Mouse (Mus musculus): ENCODE measurements around the gene Rorb.

The Rorb gene

DNA sequence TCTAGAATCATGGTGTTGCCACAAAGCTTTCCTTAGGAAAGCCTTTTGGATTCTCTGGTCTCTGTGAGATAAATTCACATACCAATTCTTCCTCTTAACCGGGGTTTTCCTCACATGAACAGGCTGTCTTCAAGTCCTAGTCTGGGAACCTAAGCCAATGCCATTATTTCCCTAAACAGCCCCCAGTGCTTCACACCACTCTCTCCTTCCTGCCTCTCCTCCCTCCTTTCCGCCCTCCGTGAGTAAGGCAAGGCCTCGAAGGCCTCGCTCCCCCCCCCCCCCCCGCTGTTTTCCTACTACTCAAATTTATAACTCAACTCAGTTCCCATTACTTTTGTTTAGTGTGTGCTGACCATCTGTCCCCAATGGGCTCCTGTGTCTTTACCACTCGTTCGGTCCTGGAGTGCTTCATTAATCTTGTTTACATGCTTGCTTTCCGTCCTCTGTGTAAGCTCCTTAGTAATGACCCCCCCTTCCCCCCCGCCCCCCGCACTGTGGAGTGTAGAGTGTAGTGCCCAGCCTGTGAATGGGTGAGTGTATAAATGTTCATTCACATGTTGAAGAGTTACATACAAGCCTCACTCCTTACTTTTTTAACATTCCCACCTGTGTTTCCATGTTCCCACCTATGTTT, 106.9 kb downstream of the Rorb start:
- DNase-seq, result peak; percentile 74

DNA sequence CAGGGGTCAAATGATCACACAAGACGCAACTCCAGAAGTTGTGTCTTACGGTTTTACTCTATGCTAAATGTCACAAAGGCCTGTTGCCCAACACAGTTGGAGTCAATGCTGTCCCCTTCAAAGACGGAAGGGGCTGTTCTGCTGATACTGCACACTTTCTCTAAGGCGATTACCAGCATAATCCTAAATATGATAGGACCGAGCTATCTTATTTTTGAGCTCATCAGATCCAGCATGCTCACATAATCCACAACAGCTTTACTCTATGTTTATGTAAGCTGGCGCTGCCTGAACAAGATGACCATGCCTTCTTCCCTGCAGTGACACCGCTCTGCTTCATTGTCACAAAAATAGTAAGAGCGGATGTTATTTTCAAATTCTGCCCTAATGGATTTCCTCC, 112.0 kb downstream of the Rorb start:
- peak; percentile 72 for DNase-seq

DNA sequence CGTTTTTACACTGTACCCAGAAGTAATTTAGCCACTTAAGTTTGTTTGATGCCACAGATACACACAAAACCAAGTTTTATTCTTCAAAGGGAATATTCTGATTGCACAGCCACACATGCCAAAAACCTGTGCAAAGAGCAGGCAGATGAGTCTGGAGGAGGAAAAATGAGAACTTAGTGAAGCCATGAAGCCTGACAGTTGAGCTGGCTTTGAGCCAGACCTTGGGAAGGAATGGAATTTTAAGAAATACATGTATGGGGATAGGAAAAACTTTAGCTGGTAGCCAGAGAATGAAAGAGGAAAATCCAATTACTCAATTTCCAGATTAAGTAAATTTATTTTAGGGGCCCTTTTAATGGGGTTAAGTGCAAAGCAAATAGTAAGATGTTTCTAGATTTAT, 113.3 kb downstream of the Rorb start:
- DNase-seq, result no peak

DNA sequence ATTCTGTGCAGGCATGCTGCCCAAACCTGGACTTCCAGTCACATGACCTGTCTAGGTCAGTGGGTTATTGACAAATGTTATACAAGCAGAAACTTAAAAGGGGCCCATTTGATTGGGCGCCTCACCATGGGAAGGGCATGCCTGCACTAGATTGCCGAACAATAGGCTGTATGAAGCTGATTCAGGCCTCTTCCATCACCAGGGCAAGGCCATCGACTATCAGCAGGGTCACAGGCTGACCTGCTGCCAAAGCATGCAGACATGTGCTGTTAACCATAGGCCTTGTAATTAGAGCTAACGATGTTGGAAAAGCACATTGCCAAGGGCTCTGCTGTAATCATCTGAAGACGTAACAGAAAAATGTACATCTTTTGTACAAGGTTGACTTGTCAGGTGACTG, 131.0 kb downstream of the Rorb start:
- peak; percentile 49 for DNase-seq

DNA sequence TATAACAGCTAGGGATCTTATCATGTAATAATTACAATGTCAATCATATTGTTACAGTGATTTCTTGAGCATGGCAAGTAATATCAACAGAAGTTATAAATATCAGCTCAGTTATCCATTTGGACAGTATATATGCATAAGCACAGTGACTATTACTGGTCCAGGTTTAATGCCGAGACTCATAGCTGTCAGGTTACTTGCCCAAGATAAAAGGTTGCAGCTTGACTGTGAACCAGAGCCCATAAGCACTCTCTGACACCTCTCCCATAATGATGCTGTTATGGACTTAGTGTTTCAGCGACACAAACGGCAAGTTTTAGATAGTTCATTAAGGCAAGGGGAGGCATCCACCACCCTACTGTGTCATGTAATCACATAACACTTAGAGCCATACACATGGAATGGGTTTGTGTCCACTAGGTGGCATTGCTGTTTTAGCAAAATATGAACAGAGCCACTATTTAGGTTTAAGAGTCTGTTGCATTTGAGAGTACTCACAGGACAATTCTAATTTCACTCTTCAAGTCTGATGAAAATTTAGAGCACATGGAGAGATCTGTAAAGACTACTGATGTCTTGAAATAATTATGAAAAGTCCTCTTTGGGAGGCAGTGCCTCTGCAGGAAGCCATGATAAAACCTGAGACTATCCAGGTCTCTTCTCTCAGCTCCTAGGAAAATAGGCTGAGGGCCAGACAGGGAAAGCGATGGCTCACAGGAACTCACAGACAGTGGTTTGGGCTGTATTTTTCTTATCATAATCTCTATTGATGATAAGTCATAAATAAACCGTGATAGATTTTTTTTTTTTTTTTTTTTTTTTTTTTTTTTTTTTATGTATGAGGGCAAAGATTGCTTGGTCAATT, 136.0 kb downstream of the Rorb start:
- peak; percentile 73 for DNase-seq

DNA sequence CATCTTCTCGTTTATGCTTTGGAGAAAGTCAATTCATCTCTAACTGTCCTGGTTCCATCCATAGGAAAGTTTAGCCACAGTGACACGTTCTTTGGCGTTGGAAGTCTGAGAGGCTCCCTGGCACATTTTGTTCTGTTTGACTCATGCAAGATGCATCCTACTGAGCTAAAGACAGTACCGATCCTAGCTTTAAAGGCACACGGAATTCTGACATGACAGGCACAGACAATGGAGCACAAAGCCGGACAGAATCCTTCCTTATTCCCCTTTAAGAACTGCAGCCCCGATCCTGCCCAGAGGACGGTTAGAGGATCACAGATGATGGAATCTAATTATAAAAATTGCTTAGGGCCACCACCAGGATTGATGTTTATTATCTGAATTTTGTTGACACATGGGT, 141.6 kb downstream of the Rorb start:
- DNase-seq, result peak; percentile 92

DNA sequence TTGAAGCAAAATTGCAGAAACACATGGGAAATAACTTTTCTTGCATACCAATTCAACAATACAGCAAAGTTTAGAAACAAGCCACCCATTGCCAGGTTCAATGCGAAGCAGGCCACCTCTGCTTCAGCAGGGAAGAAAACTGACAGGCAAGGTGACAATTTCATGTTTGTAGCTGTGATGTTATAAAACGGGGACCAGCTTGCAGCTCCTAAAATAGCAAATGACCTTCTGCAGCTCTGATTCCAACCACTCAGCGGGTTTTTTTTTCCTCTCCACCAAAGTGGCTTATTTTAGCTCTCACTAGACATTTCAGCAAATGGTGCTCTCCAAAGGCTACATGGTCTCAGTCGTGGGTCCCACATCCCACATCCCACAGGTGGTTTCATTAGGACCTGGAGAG, 143.7 kb downstream of the Rorb start:
- DNase-seq, result no peak

DNA sequence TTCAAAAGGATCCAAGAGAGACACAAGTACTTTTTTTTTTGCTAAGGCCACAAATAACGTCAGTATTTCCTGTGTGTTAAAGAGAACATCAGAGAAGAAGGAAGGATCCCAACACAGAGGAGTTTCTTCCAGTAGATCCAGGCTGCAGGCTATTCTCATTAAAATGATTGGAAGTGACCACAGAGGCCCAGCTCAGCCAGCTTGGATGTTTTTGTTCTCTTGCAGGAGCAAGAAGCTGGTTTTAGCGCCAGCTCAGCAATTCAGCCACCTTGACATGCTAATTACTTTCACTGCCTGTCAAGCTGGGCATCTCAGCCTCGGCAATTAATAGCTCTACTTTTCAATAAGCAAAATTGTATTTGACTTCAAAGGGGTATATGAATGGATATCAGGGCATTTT, 151.1 kb downstream of the Rorb start:
- DNase-seq, result peak; percentile 49

DNA sequence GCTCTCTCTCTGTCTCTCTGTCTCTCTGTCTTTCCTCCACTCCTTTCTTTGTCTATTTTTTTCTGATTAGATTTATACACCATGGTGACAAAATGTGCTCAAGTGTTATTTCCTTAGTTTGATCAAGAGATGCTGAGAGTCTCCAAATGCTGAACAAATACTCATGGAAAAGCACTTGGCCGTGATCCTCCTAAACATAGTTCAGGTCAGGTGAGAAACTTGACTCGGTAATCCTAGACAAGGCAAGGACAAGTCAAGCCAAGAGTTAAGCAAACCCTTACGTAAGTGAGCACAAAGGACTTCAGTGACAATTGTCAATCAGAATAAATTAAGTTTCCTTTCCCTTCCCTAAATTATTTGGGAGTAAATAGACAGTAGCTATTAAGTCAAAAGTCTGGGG, 158.2 kb downstream of the Rorb start:
- DNase-seq, result no peak

DNA sequence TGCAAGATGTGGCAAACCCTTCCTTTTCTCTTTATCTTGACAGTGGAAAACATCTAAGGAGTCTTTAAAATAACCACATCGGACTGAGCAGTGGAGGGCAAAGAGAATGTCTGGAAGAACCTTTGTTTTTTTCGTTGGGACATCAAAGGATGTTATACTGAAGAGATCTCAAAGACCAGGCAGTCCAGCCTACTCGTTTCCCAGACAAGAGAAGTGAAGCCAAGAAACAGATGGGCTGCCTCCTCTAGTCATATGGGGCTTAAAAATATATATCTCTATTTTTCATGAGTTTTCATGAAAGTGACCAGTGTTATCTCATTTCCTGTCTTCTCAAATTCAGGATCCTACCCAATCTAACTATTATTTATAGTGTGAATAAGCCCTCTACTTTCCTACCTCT, 163.8 kb downstream of the Rorb start:
- no peak for DNase-seq

DNA sequence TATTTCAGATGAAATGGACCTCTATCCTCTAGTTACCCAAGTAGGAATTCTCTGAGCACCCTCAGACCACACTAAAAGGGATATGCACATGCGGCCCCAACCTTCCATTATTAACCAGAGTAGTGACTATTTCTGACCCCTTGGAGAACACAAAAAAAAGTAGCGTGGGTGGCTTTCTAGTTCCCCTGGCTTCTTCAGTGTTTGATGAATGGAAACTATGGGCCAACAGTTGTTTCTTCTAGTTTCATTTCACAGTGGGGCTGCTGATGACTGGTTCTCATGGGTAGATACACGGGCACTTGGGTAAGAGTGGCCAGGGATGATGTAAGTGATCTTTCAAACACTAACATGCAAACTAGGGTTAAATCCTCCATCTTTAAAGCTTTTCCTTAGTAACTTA, 165.7 kb downstream of the Rorb start:
- no peak for DNase-seq

DNA sequence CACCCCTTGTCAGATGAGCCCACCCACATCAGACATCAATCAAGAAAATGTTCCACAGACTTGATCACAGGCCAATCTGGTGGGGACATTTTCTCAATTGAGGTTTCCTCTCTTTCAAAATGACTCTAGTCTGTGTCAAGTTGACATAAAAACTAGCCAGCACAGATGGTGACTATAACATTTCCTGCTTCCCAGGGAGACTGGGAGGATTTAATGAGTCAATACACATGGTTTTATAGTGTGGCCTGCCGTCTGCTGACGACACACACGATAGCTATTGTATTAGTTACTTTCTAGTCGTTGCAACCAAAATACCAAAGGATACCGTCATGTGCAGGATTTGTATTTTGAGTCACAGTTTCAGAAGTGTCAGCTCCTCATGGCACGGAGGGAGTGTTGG, 169.6 kb downstream of the Rorb start:
- DNase-seq, result no peak

DNA sequence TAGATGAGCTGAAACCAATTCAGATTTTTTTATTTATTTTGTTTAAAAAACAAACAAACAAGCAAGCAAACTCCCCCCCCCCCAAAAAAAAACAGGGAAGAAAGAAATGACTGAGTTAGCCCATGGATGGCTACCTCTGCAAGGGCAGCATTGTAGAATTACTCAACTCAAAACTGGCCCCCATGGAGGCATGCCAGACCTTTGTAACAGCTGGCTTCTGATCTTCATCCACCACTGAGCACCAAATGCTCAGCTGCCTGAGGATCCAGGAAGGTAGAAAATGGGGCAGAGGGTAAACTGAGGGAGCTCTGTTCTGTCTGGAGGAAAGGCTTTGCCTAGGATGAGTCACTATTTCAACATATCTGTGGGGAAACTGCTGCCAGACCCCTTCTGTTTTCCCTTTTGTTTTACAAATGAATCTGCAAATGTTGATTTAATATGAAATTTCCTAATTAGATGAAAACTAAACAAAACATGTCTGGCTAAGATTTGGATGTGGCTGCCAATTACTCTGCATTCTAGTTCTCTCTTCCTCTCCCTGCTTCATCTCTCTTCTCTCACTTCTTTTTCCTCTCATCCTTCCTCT, 199.1 kb downstream of the Rorb start:
- no peak for DNase-seq

DNA sequence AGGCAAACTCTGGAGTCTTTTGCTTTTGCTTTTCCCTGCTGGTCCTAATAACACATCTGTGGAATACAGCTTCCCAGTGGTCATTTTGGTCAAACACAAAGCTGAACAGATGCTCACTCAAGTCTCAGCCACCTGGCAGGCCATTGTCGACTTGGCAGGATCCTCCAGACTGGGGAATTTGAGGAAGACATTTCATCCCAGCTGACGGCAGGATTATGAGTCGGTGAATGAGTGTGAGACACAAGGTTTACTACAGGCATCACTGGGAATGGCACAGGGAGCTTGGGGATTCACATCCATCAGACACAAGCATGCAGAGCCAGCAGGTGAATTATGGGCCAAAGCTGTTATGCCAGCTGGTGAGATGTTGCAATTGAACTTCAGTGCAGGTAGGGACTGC, 201.4 kb downstream of the Rorb start:
- no peak for DNase-seq

DNA sequence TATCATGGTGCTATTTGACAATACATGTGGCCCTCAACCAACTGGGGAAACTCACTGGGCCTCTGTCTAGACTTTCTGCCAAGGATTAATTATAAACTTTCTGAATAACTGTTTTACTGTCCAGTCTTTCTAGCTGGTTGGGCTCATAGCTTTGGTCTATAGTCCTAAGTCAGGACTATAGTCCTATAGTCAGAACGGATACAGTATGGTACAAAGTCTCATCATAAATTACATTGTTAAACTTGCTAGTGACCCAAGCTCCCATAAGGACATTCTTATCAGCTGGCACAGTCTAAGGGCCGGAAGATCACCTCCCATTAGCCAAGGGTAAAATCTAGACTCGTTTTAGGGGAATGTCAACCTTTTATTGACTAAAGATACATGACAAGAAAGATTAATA, 205.5 kb downstream of the Rorb start:
- DNase-seq, result no peak

DNA sequence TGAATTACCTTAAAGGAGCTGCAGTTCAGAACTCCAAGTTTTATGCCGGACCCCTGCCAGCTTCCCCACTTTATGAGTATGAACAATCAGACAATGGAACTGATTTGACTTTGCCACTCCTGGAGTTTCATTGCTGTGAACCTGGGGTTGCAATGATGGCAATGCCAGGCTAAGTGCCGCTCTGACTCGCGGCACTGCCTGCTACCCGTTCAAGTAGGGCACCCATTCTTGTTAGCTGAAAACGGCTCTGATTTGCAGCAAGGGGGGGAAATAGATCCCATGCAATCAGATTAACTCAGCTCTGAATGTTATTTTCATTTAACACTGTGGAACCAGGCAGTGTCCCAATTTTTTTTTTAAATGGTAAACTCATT, 208.3 kb downstream of the Rorb start:
- DNase-seq, result no peak

DNA sequence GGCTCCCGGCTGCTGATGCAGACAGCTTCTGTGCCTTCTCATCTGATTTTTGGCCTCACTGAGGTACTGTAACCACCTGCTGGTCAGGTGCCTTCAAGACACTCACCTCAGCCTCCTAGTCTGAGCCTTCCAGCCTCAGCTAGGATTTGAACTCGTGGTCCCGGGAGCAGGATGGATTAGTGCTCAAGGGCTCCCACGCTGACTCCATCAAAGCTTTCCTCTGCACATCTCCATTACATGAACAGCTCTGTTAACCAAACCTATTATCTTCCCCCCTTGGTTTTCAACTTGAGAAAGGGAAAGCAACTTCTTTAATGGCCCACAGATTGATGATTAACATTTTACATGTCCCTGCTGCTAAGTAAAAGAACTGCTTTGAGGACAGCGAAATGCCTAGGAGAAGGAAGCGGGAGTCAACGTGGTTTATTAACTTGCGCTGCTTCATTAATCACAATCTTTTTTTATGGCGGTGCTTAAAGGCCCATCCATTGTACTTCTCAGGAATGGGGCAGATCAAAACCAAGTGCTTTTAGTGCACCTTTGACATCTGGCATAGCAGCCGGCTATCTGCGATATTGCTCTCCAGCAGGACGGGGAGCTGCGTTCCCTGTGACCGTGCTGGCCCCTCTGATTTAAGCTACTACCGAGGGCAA, 208.8 kb downstream of the Rorb start:
- no peak for DNase-seq

DNA sequence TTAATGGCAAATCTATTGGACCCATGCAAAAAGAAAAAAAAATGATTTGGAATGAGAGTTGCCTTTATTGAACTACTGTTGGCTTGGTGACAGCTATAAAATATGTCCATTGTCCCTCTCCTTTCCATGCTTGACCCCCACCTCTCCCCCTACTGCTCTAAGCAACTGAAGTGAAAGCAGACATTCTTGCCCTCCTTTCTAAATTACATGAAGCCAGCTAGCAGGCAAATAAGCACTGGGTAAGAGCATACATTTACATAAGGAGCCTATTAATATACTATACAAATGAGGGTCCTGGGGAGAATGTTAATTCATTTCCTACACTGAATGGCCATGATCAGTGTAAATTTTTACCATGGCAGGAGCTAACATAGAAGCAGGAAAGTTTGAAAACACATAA, 212.8 kb downstream of the Rorb start:
- DNase-seq, result no peak

DNA sequence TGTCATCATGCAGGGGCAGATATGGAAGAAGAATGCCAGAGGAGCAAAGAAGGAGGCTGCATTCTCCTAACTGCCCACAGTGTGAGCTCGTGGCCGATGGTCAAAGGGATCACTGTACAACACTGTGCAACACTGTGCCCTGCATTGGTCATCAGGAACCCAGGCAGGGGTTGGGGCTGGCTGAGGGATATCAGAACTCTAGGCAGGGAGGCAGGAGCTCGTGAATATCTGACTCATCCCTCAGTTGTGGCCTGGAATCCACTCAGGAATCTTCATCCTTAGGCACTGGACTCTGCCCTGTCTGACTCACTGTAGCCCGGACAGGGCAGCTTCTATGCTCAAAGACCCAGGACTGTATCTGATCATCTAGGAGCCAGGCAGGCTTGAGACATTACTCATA, 220.8 kb downstream of the Rorb start:
- DNase-seq, result no peak

DNA sequence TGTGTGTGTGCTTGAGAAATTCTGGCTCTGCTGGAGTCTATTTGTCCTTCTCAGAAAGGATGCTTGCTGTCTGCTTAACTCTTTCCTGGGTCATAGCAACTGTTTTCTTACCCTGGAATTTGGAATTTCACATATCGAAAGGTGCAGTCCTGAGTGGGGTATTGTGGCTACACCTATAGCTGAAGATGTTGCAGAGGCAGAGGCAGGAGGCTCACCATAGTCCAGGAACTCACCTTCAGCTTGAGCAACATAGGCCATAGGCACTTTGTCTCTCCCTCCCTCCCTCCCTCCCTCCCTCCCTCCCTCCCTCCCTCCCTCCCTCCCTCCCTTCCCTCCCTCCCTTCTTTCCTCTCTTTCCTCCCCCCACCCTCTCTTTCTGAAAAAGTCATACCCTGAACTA, 221.4 kb downstream of the Rorb start:
- DNase-seq, result no peak

DNA sequence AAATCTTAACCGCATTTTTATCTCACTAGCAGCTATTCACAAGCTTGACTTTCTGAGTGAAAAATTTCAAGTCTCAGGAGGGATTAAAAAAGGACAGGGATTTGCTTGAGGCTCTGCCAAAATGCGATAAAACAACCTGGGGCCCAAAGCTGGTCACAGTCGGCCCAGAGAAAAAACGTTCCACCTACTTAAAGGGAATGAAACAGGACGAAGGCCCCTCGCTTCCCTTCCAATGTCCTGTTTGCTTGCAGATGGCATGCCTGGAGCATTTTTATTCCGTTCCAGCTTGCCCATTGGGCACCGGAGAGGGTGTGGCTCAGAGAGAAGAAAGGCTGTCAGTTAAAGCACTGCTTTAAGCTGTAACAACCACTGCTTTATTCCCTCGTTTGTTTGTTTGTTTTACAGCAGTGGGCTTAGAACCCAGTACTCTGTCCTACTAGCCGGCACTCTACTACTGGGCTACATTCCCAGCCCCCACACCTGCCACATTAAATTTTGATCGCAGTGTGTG, 221.8 kb downstream of the Rorb start:
- peak; percentile 74 for DNase-seq

DNA sequence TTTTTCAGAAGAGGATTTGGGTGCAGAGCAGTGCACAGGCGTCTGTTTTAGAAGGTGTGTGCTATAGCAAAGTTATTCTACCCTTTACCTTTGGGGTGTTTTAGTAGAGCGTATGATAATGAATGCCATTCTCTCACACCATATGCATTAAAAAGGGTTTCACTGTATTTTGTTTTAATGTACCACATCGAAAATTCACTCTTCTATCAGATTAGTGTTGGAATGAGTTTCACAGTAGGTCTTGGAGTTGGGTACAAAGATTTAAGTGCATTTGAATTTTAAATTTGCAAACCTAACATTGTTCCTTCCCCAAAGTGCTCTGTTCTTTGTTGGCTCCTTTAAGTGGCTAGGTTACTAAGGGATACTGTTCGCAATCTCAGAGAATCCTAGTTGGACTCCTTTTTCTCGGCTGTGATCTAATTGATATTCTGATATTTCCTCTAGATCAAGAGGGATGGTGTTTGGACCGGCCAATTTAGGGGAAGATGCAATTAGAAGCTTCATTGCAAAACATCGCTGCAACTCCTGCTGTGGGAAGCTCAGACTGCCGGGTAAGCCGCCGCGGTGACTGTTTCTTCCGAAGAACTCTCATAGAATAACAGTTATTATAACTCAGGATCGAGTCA, 222.4 kb downstream of the Rorb start:
- peak; percentile 39 for DNase-seq
